Mouse (Mus musculus): ENCODE data around the gene Filip1.
"Not testable (repeated sequence)": the region's sequence is repeated elsewhere in the genome, so short reads cannot be mapped to it uniquely, and the experiment has no call there.

The Filip1 gene

GRCm38 (mm10) chr9:80012751-80013150 lies at the start of gene Filip1:
Gene Filip1, minus strand, starts transcription at chr9:80012851.
- DNase-seq (ENCODE audit: low read depth, low spot score), result no peak

GRCm38 (mm10) chr9:80057690-80058089 lies 45.0 kb upstream of the Filip1 start:
- no peak for DNase-seq (ENCODE audit: low read depth, low spot score)

GRCm38 (mm10) chr9:80052951-80053350 lies 40.3 kb upstream of the Filip1 start:
- no peak for DNase-seq (ENCODE audit: low read depth, low spot score)

GRCm38 (mm10) chr9:80049271-80049670 lies 36.6 kb upstream of the Filip1 start:
- DNase-seq (ENCODE audit: low read depth, low spot score), result not testable (repeated sequence)

- not testable (repeated sequence) for DNase-seq (ENCODE audit: low read depth, low spot score)
Measured at GRCm38 (mm10) chr9:80044301-80044700, 31.6 kb upstream of the Filip1 start.

- no peak for DNase-seq (ENCODE audit: low read depth, low spot score)
Measured at GRCm38 (mm10) chr9:80039296-80039815, 26.7 kb upstream of the Filip1 start.

GRCm38 (mm10) chr9:80037997-80038383 lies 25.3 kb upstream of the Filip1 start:
- DNase-seq (ENCODE audit: low read depth, low spot score), result no peak

- DNase-seq (ENCODE audit: low read depth, low spot score), result no peak
Measured at GRCm38 (mm10) chr9:80037262-80037996, 24.8 kb upstream of the Filip1 start.

GRCm38 (mm10) chr9:80026581-80027021 lies 13.9 kb upstream of the Filip1 start:
- no peak for DNase-seq (ENCODE audit: low read depth, low spot score)

GRCm38 (mm10) chr9:80026017-80026416 lies 13.4 kb upstream of the Filip1 start:
- peak; percentile 84 for DNase-seq (ENCODE audit: low read depth, low spot score)

- not testable (repeated sequence) for DNase-seq (ENCODE audit: low read depth, low spot score)
Measured at GRCm38 (mm10) chr9:80025347-80025746, 12.7 kb upstream of the Filip1 start.

- DNase-seq (ENCODE audit: low read depth, low spot score), result no peak
Measured at GRCm38 (mm10) chr9:80022821-80023220, 10.2 kb upstream of the Filip1 start.

- no peak for DNase-seq (ENCODE audit: low read depth, low spot score)
Measured at GRCm38 (mm10) chr9:80021648-80022047, 9.0 kb upstream of the Filip1 start.

GRCm38 (mm10) chr9:80020429-80020828 lies 7.8 kb upstream of the Filip1 start:
- no peak for DNase-seq (ENCODE audit: low read depth, low spot score)

- no peak for DNase-seq (ENCODE audit: low read depth, low spot score)
Measured at GRCm38 (mm10) chr9:80012016-80012415, 635 bp downstream of the Filip1 start.

GRCm38 (mm10) chr9:80002394-80003188 lies 10.1 kb downstream of the Filip1 start:
- peak; percentile 71 for DNase-seq (ENCODE audit: low read depth, low spot score)

- DNase-seq (ENCODE audit: low read depth, low spot score), result no peak
Measured at GRCm38 (mm10) chr9:79997282-79997681, 15.4 kb downstream of the Filip1 start.

GRCm38 (mm10) chr9:79994296-79994695 lies 18.4 kb downstream of the Filip1 start:
- no peak for DNase-seq (ENCODE audit: low read depth, low spot score)

- DNase-seq (ENCODE audit: low read depth, low spot score), result no peak
Measured at GRCm38 (mm10) chr9:79993066-79993465, 19.6 kb downstream of the Filip1 start.

GRCm38 (mm10) chr9:79990456-79991017 lies 22.1 kb downstream of the Filip1 start:
- DNase-seq (ENCODE audit: low read depth, low spot score), result no peak

- DNase-seq (ENCODE audit: low read depth, low spot score), result no peak
Measured at GRCm38 (mm10) chr9:79989703-79990102, 22.9 kb downstream of the Filip1 start.

- DNase-seq (ENCODE audit: low read depth, low spot score), result no peak
Measured at GRCm38 (mm10) chr9:79989061-79989460, 23.6 kb downstream of the Filip1 start.

Measured in forelimb bud, embryonic 11.5 days (tissue).